Mouse (Mus musculus): ENCODE data around the gene Scfd2. TPM values are rescaled to one million over a fixed set of nuclear protein-coding genes. Genes with fewer than 3 reads are reported as not detected.

The Scfd2 gene
- polyA plus RNA-seq (2015; fragmentation: Nextera tagmentation; extraction: Ambion mirVana): 19.5 and 19.7 TPM in 2 replicates

DNA sequence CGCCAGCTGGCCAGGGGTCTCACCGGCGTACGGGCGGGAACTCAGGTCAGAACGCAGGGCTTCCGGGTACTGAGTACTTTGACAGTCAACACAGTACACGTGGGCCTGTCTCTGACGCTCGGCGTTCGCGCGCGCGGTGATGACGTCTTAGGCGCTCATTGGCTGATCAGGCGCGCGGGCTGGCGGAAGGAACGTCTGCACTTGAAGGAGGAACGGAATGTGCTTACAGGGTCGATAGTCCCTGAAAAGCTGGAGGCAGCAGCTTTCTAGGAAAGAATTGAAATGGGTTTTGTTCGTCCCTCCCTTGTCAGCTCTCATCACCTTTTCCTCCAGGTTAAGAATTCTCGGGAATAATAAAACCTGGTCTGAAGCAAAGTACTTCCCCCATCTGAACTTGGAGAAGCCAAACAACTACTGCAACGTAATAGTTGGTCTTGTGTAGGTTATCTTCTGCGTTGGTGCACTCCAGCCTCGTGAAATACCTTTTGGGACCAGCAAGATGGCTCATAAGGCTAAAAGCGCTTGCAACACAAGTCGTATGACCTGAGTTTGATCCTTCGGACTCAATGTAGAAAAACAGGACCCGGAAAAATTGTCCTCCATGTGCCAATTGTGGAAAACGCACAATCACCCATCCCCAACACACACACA lies at the start of gene Scfd2:
Scfd2 (minus strand) TSS at position 130 of the 651 bp plus-strand sequence.
- WGBS: 6% methylated on average over 35 of the region's 35 CpGs
- Histone ChIP-seq H3K27ac (peak within 1 kb of the TSS; percentile 64), H3K4me1 (peaks cover 14% of the 10 kb centered on the region), H3K4me2 (peak within 1 kb of the TSS; percentile 97), H3K27me3 (replicated peaks) (no peaks in the 10 kb centered on the region), H3K36me3 (no peaks in the 10 kb centered on the region), H3K9ac (peak within 1 kb of the TSS; percentile 48), H3K4me3 (replicated peaks) (peak within 1 kb of the TSS; percentile 100), H3K9me3 (no peaks in the 10 kb centered on the region)
- peak; percentile 88 for ATAC-seq (ENCODE audit: insufficient read depth, low FRiP score, low read depth)

DNA sequence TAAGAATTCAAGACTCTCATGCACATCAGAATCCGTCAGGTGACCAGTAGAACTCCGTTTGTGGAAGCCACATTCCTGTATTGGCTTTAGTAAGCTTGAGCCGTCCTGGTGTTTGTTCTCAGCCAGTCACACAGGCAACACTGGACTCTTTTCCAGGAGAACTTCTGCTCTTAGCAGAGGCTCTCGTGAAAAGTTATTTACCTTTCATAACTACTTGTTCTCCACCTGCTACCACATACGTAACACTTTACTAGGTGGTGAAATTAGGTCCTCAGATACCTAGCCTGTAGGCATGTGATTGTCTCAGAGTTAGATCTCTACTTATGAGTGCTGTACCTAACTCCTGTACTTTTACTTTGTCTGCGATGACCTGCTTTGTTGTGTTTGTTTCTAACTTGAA lies 40.2 kb upstream of the Scfd2 start:
- H3K4me1 ChIP-seq: no peaks in the 10 kb centered on the region
- WGBS: 78% methylated on average over 6 of the region's 6 CpGs
- no peak for ATAC-seq (ENCODE audit: insufficient read depth, low FRiP score, low read depth)
- no peak overlapping the region for H3K4me3 ChIP-seq (replicated peaks)
- H3K9ac ChIP-seq: no peak overlapping the region
- H3K27ac ChIP-seq: no peak overlapping the region
- H3K27me3 ChIP-seq (replicated peaks): no peaks in the 10 kb centered on the region
- no peaks in the 10 kb centered on the region for H3K9me3 ChIP-seq
- no peak overlapping the region for H3K4me2 ChIP-seq
- peaks cover 17% of the 10 kb centered on the region; the same call in 1 of the 2 replicates for H3K36me3 ChIP-seq

DNA sequence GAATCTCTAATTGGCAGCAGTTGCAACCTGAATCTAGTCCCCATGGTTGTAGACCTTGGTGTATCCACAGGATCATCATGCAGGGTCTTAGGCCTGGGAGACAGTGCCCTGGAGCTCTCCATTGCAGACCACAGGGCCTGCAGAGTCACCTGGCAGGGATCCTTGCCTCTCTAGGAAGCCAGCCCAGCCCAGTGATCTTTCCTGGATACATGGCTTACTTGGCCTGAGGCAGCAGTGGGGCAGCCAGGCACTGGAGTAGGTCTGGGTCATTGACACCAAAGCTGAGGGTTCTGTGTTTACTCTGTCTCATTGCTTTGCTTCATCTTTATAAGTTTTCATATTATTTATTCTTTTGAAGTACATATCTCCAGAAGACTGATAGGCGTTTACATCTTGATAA lies 29.6 kb upstream of the Scfd2 start:
- Histone ChIP-seq H3K4me2 (no peak overlapping the region), H3K27ac (no peak overlapping the region), H3K9ac (no peak overlapping the region), H3K27me3 (replicated peaks) (no peaks in the 10 kb centered on the region), H3K4me3 (replicated peaks) (no peak overlapping the region), H3K9me3 (no peaks in the 10 kb centered on the region), H3K36me3 (peaks cover 41% of the 10 kb centered on the region), H3K4me1 (no peaks in the 10 kb centered on the region)
- no peak for ATAC-seq (ENCODE audit: insufficient read depth, low FRiP score, low read depth)
- WGBS: 96% methylated on average over 1 of the region's 1 CpGs

DNA sequence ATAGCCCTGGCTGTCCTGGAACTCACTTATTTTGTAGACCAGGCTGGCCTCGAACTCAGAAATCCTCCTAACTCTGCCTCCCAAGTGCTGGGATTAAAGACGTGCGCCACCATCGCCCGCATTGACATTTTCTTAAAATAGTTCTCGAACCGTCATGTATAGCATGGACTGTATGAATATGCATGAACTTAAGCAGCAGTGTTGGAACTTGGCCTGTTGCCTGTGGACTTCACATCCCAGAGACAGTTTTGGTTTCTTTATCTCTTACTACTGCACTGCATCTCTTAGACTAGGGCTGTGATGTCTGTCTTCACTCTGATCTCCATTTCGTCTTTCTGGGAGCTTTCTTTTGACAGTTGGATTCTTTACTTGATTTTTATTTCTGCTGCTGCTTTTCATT lies 18.0 kb upstream of the Scfd2 start:
- H3K4me3 ChIP-seq (replicated peaks): no peak overlapping the region
- peaks cover 19% of the 10 kb centered on the region for H3K36me3 ChIP-seq
- no peaks in the 10 kb centered on the region for H3K9me3 ChIP-seq
- H3K27me3 ChIP-seq (replicated peaks): no peaks in the 10 kb centered on the region
- ATAC-seq (ENCODE audit: insufficient read depth, low FRiP score, low read depth): no peak
- H3K27ac ChIP-seq: no peak overlapping the region
- WGBS: 90% methylated on average over 8 of the region's 8 CpGs
- no peak overlapping the region for H3K4me2 ChIP-seq
- H3K4me1 ChIP-seq: no peaks in the 10 kb centered on the region
- H3K9ac ChIP-seq: no peak overlapping the region

DNA sequence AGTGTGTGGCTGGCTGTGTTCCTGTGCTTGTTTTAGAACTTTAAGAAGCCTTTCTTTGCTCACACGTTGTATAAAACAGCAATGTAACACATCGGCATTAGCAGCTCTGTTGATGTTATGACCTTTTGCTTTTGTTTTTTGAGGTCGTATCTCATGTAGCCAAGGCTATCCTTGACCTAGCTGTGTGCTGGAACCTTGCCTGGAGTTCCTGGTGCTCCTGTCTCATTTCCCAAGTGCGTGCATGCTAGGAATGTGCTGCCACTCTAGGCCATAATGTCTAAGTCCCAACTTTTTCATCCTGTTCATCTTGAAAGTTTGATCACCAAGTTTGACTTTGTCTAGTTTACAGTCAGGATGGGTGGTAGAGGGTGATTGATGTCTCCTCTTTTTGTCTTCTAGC lies 14.0 kb upstream of the Scfd2 start:
- WGBS: 91% methylated on average over 4 of the region's 4 CpGs
- no peaks in the 10 kb centered on the region for H3K4me1 ChIP-seq
- H3K4me3 ChIP-seq (replicated peaks): no peak overlapping the region
- peaks cover 15% of the 10 kb centered on the region for H3K36me3 ChIP-seq
- no peaks in the 10 kb centered on the region for H3K27me3 ChIP-seq (replicated peaks)
- ATAC-seq (ENCODE audit: insufficient read depth, low FRiP score, low read depth): no peak
- H3K27ac ChIP-seq: no peak overlapping the region
- H3K9me3 ChIP-seq: no peaks in the 10 kb centered on the region
- no peak overlapping the region for H3K9ac ChIP-seq
- H3K4me2 ChIP-seq: no peak overlapping the region

DNA sequence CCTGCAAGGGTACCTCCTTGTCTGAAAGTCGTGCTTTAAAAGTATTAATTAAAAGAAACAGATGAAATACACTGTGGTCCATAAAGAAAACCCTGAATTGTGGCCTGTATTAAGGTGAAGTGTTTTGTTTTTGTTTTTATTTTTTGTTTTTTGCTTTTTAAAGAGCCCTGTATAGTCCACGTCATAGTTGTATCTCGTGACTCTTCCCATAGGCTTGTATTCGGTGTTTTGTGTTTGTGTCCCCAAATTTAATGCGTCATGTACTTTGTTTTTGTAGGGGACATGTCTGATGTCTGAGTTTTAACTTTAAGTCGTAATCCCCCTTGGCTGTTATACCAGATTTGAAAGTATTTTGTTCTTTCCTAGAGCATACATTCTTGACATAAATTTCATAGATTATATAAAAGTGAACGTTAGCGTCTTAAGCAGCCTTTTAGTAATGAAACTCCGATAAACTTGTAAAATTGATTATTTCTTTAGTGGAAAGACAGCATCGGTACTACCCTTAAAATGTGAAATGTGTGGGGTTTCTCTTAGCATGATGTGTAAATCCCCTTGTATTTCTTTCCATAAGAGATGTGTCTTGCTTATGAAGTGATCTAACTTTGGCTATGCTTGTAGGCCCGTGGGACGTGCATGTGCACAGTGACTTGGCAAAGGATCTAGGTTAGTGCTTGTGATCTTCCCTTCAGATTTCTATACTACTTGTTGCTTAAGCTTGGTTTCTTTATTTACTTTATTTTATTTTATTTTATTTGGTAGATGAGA lies 4.8 kb upstream of the Scfd2 start:
- no peaks in the 10 kb centered on the region for H3K9me3 ChIP-seq
- peak overlapping the region; percentile 92 for H3K27ac ChIP-seq
- WGBS: 31% methylated on average over 12 of the region's 12 CpGs

DNA sequence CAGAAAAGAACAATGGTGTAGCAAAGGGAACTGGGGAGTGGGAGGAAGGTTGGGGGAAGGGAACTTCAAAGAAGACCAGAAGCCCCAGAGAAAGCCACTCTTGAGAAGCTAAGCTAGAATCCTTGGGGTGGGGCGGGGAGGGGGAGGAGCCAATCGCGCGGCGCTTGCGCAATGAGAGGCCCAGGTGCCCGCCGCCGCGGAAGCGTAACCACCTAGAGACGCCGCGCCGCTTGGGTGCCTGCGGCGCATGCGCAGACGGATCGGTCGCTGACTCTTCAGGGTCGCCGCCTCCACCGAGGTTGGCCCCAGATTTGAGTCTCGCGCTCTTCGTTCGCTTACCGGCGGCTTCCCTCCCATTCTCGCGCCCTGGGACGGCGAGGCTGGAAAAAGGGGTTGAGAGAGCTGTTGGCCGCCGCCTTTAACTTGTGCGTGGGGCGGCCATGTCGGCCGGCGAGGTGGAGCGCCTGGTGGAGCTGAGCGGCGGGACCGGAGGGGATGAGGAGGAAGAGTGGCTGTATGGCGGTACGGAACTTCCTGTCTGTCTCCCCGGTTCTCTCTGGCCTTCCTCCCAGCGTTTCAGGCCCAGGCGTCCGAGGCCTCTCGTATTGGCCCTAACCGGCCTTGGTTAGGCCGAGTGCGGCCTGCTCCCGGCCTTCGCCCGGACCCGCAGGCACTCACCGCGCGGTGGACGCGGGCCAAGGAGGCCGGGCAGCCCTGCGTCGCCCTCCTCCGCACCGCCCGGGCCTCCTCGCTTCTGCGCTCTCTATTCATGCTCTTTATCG lies 3.9 kb upstream of the Scfd2 start, which contains the start of gene Fip1l1:
Fip1l1 (plus strand) TSS at position 210 of the 782 bp plus-strand sequence.
- H3K9ac ChIP-seq: peak within 1 kb of the TSS; percentile 62
- H3K4me3 ChIP-seq (replicated peaks): peak within 1 kb of the TSS; percentile 79
- H3K4me2 ChIP-seq: peak within 1 kb of the TSS; percentile 56
- 0 out of 2 replicates have a peak, but pooled peaks cover 4% of the 10 kb centered on the region for H3K36me3 ChIP-seq
- H3K27me3 ChIP-seq (replicated peaks): no peaks in the 10 kb centered on the region
- H3K4me1 ChIP-seq: peaks cover 12% of the 10 kb centered on the region
- H3K27ac ChIP-seq: peak within 1 kb of the TSS; percentile 92
- ATAC-seq (ENCODE audit: insufficient read depth, low FRiP score, low read depth): peak; percentile 90
- H3K9me3 ChIP-seq: no peaks in the 10 kb centered on the region
- under 1% methylated on average over 72 of the region's 73 CpGs for WGBS

More for the DNA sequence above, 4.8 kb upstream of the Scfd2 start:
- Histone ChIP-seq H3K27me3 (replicated peaks) (no peaks in the 10 kb centered on the region), H3K9ac (peak overlapping the region; percentile 62; the same call in 1 of the 2 replicates), H3K4me3 (replicated peaks) (peak overlapping the region; percentile 79), H3K4me1 (peaks cover 5% of the 10 kb centered on the region; the same call in 1 of the 2 replicates), H3K4me2 (peak overlapping the region; percentile 56), H3K36me3 (0 out of 2 replicates have a peak, but pooled peaks cover 4% of the 10 kb centered on the region)
- no peak for ATAC-seq (ENCODE audit: insufficient read depth, low FRiP score, low read depth)

DNA sequence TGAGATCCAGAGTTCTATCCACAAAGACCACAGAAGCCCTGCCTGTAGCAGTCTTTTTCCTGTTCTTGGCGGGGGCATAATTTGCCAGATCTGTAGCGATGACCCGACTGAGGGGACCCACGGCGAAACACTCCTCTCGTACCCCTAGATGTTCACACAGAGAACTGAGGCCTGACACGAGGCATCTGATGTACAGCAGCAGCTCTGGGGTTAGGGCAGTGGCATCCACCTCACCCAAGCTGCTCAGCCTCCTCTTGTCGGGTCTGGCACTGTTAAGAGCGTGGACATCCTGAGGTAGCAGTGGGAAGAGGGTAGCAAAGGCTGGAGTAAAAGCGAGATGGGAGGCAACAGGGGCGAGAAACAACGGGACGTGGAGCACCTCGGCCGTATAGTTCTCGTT lies 774 bp downstream of the Scfd2 start:
- Histone ChIP-seq H3K4me3 (replicated peaks) (peak overlapping the region; percentile 100), H3K4me2 (peak overlapping the region; percentile 97), H3K9me3 (no peaks in the 10 kb centered on the region), H3K4me1 (peaks cover 11% of the 10 kb centered on the region), H3K36me3 (no peaks in the 10 kb centered on the region), H3K27me3 (replicated peaks) (no peaks in the 10 kb centered on the region), H3K27ac (no peak overlapping the region), H3K9ac (peak overlapping the region; percentile 48)
- ATAC-seq (ENCODE audit: insufficient read depth, low FRiP score, low read depth): no peak
- 19% methylated on average over 16 of the region's 16 CpGs for WGBS

DNA sequence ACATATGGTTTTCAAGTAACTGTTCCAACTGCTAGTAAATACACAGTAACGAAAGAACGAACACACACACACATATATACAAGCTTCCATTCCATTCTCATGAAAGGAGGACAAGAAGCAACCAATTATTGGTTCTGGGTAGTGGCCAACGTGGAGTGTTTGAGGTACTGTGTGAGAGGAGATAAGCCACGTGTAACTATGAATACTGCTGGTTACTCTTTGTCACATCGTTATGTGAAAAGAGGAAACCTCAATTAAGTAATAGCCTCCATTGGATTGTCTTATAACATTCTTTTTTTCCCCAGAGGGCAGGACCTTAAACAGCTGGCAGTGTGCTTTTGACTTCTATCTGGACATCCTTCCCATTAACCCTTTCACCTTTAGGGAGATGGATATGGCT lies 4.5 kb downstream of the Scfd2 start:
- Histone ChIP-seq H3K9ac (no peak overlapping the region), H3K36me3 (no peaks in the 10 kb centered on the region), H3K27ac (no peak overlapping the region), H3K4me3 (replicated peaks) (no peak overlapping the region), H3K4me2 (no peak overlapping the region), H3K4me1 (peaks cover 11% of the 10 kb centered on the region), H3K9me3 (no peaks in the 10 kb centered on the region), H3K27me3 (replicated peaks) (no peaks in the 10 kb centered on the region)
- ATAC-seq (ENCODE audit: insufficient read depth, low FRiP score, low read depth): no peak
- 76% methylated on average over 5 of the region's 5 CpGs for WGBS

DNA sequence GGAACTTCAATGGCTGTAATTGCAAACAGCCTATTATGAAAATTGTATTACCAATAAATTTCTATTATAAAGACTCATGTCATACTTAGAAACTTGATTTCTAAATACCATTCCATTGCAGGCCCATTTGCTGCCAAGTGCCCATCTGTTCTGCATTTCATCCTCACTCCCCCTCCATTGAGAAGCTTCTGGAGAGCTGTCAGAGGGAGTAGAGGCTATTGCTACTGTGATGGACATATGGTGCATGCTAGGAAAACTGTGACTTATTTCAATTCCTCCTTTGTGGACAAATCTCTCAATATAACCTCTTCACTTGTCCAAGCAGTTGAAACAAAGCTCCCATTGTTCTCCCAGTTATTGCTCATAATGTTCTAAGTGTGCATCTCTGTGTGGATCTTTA lies 19.9 kb downstream of the Scfd2 start:
- no peaks in the 10 kb centered on the region for H3K4me1 ChIP-seq
- no peak for ATAC-seq (ENCODE audit: insufficient read depth, low FRiP score, low read depth)
- H3K9me3 ChIP-seq: no peaks in the 10 kb centered on the region
- no peaks in the 10 kb centered on the region for H3K27me3 ChIP-seq (replicated peaks)
- H3K4me3 ChIP-seq (replicated peaks): no peak overlapping the region
- no peak overlapping the region for H3K9ac ChIP-seq
- H3K4me2 ChIP-seq: no peak overlapping the region
- H3K36me3 ChIP-seq: no peaks in the 10 kb centered on the region
- H3K27ac ChIP-seq: no peak overlapping the region

DNA sequence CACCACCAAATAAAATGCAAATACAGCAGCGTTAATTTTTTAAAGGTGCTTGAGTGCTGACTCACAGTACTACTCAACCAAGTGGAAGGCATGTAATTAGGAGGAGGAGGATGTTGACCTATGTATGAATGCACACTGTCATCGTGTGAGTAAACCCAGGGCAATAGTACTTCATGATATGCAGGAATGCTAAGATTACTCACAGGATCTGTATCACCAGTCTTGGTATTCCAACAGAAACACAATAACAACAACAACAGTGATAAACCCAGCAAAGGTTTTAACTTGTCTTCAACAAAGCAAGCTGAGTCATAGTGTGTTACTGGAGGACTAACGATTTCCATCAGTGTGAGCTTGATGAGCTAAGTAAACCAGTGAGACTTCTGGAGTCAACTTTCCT lies 38.9 kb downstream of the Scfd2 start:
- 80% methylated on average over 3 of the region's 3 CpGs for WGBS
- Histone ChIP-seq H3K27ac (no peak overlapping the region), H3K36me3 (no peaks in the 10 kb centered on the region), H3K4me3 (replicated peaks) (no peak overlapping the region), H3K9me3 (no peaks in the 10 kb centered on the region), H3K4me1 (no peaks in the 10 kb centered on the region), H3K27me3 (replicated peaks) (no peaks in the 10 kb centered on the region), H3K9ac (no peak overlapping the region), H3K4me2 (no peak overlapping the region)
- no peak for ATAC-seq (ENCODE audit: insufficient read depth, low FRiP score, low read depth)

Data from stomach, embryonic 15.5 days (tissue).